Mouse (Mus musculus): ENCODE measurements around the gene Pi4k2b. TPM values are rescaled to one million over a fixed set of nuclear protein-coding genes. Genes with fewer than 3 reads are reported as not detected.

The Pi4k2b gene
- polyA plus RNA-seq, 1 experiment from 2014 or later, result 7.1 TPM

GRCm38 (mm10) chr5:52736046-52736445 is 5.3 kb upstream of the Pi4k2b start:
- 71% methylated on average over 3 of the region's 3 CpGs for WGBS
- Histone ChIP-seq H3K36me3 (ENCODE audit: control insufficient read depth, insufficient read depth) (no peaks in the 10 kb centered on the region), H3K9me3 (replicated peaks; ENCODE audit: control insufficient read depth, low read length) (no peaks in the 10 kb centered on the region), H3K4me1 (ENCODE audit: control insufficient read depth, insufficient read depth, low read length) (no peaks in the 10 kb centered on the region), H3K4me2 (ENCODE audit: low read depth, low read length) (no peak overlapping the region), H3K27me3 (ENCODE audit: control insufficient read depth, insufficient read depth, low read length) (no peaks in the 10 kb centered on the region), H3K4me3 (ENCODE audit: low read length) (no peak overlapping the region), H3K27ac (ENCODE audit: low read length) (no peak overlapping the region), H3K9ac (ENCODE audit: low read length) (no peak overlapping the region)
- ATAC-seq (replicated peaks; ENCODE audit: extremely low read depth, insufficient read depth, low FRiP score), result no peak

DNA sequence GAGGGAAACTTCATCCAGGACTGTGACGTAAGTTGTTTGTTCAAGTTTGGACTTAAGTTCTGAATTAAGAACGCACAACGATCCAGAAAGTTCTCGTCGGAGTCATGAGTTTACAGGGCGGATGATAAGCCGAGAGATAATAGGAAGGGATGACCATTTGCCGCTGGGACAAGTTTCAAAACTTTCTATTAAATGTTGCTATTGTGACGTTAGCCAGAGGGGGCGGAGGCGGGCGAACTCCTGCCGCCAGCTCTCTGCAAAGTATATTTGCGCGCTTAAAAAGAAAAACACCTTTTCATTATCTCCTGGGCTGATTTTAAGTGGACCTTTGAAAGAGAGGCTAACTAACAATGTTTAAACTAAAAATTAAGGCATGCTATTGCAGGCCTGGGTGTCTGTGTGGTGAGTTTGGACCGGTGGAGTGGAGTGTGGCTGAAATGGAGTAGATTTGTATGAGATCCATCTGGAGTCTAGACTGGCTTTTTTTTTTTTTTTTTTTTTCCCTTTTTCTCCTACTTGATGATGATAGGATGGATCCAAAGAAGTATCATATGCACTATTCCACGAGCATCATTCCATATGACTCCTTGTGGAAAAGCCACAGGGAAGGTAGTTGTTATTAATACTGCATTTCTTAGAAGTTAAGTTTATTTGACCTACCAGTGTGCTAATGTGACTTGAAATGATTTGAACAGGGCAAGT is 889 bp downstream of the Pi4k2b start:
- H3K9me3 ChIP-seq (replicated peaks; ENCODE audit: control insufficient read depth, low read length), result no peaks in the 10 kb centered on the region
- peak overlapping the region; percentile 91 for H3K4me3 ChIP-seq (ENCODE audit: low read length)
- no peaks in the 10 kb centered on the region for H3K27me3 ChIP-seq (ENCODE audit: control insufficient read depth, insufficient read depth, low read length)
- no peaks in the 10 kb centered on the region for H3K36me3 ChIP-seq (ENCODE audit: control insufficient read depth, insufficient read depth)
- 3% methylated on average over 17 of the region's 17 CpGs for WGBS
- H3K4me1 ChIP-seq (ENCODE audit: control insufficient read depth, insufficient read depth, low read length), result peaks cover 8% of the 10 kb centered on the region
- ATAC-seq (replicated peaks; ENCODE audit: extremely low read depth, insufficient read depth, low FRiP score), result peak; percentile 41; the same call in 1 of the 2 replicates
- peak overlapping the region; percentile 86 for H3K27ac ChIP-seq (ENCODE audit: low read length)
- peak overlapping the region; percentile 81 for H3K4me2 ChIP-seq (ENCODE audit: low read depth, low read length)
- peak overlapping the region; percentile 88 for H3K9ac ChIP-seq (ENCODE audit: low read length)

- Histone ChIP-seq H3K27me3 (ENCODE audit: control insufficient read depth, insufficient read depth, low read length) (no peaks in the 10 kb centered on the region), H3K9ac (ENCODE audit: low read length) (no peak overlapping the region)
- WGBS, result 59% methylated on average over 4 of the region's 4 CpGs
These were observed 1.9 kb downstream of the Pi4k2b start for GRCm38 (mm10) chr5:52743231-52743630.

DNA sequence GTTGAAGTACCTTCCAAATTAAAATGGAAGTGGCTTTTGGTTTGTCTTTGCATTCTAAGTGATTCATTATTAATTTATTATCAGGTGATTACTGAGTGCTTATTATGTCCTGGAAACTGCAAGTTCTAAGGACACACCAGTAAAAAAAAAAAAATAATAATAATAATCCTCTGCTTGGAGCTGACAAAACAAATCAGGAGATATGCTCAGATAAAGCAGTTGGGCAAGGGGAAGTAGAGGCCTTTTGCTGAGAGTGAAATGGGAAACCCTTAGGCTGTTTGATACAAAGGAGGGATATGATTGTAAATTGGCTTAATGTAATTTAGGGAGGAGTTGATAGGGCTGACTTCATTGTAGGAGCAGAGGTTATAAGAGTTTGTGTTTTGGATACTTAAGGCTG is 5.5 kb downstream of the Pi4k2b start:
- H3K9me3 ChIP-seq (replicated peaks; ENCODE audit: control insufficient read depth, low read length), result no peaks in the 10 kb centered on the region
- no peak overlapping the region for H3K4me2 ChIP-seq (ENCODE audit: low read depth, low read length)
- peaks cover 8% of the 10 kb centered on the region for H3K4me1 ChIP-seq (ENCODE audit: control insufficient read depth, insufficient read depth, low read length)
- no peak overlapping the region for H3K4me3 ChIP-seq (ENCODE audit: low read length)
- no peak overlapping the region for H3K9ac ChIP-seq (ENCODE audit: low read length)
- no peak overlapping the region for H3K27ac ChIP-seq (ENCODE audit: low read length)
- no peaks in the 10 kb centered on the region for H3K36me3 ChIP-seq (ENCODE audit: control insufficient read depth, insufficient read depth)
- ATAC-seq (replicated peaks; ENCODE audit: extremely low read depth, insufficient read depth, low FRiP score), result no peak
- no peaks in the 10 kb centered on the region for H3K27me3 ChIP-seq (ENCODE audit: control insufficient read depth, insufficient read depth, low read length)

More at GRCm38 (mm10) chr5:52743231-52743630, 1.9 kb downstream of the Pi4k2b start:
- no peaks in the 10 kb centered on the region for H3K36me3 ChIP-seq (ENCODE audit: control insufficient read depth, insufficient read depth)
- H3K4me2 ChIP-seq (ENCODE audit: low read depth, low read length), result peak overlapping the region; percentile 81
- no peak overlapping the region; the same call in 1 of the 2 replicates for H3K4me3 ChIP-seq (ENCODE audit: low read length)
- no peaks in the 10 kb centered on the region for H3K9me3 ChIP-seq (replicated peaks; ENCODE audit: control insufficient read depth, low read length)
- no peak overlapping the region for H3K27ac ChIP-seq (ENCODE audit: low read length)
- peaks cover 8% of the 10 kb centered on the region for H3K4me1 ChIP-seq (ENCODE audit: control insufficient read depth, insufficient read depth, low read length)
- ATAC-seq (replicated peaks; ENCODE audit: extremely low read depth, insufficient read depth, low FRiP score), result no peak

GRCm38 (mm10) chr5:52748732-52749131 is 7.4 kb downstream of the Pi4k2b start:
- Histone ChIP-seq H3K4me1 (ENCODE audit: control insufficient read depth, insufficient read depth, low read length) (no peaks in the 10 kb centered on the region), H3K4me3 (ENCODE audit: low read length) (no peak overlapping the region), H3K9ac (ENCODE audit: low read length) (no peak overlapping the region), H3K27me3 (ENCODE audit: control insufficient read depth, insufficient read depth, low read length) (no peaks in the 10 kb centered on the region), H3K9me3 (replicated peaks; ENCODE audit: control insufficient read depth, low read length) (no peaks in the 10 kb centered on the region), H3K36me3 (ENCODE audit: control insufficient read depth, insufficient read depth) (peaks cover 6% of the 10 kb centered on the region; the same call in 1 of the 2 replicates), H3K27ac (ENCODE audit: low read length) (no peak overlapping the region), H3K4me2 (ENCODE audit: low read depth, low read length) (no peak overlapping the region)
- ATAC-seq (replicated peaks; ENCODE audit: extremely low read depth, insufficient read depth, low FRiP score), result no peak
- WGBS, result 71% methylated on average over 5 of the region's 5 CpGs

GRCm38 (mm10) chr5:52753146-52753545 is 11.8 kb downstream of the Pi4k2b start:
- 79% methylated on average over 9 of the region's 9 CpGs for WGBS
- ATAC-seq (replicated peaks; ENCODE audit: extremely low read depth, insufficient read depth, low FRiP score), result no peak
- Histone ChIP-seq H3K4me2 (ENCODE audit: low read depth, low read length) (no peak overlapping the region), H3K27ac (ENCODE audit: low read length) (no peak overlapping the region), H3K36me3 (ENCODE audit: control insufficient read depth, insufficient read depth) (peaks cover 6% of the 10 kb centered on the region; the same call in 1 of the 2 replicates), H3K4me1 (ENCODE audit: control insufficient read depth, insufficient read depth, low read length) (no peaks in the 10 kb centered on the region), H3K27me3 (ENCODE audit: control insufficient read depth, insufficient read depth, low read length) (no peaks in the 10 kb centered on the region), H3K9me3 (replicated peaks; ENCODE audit: control insufficient read depth, low read length) (no peaks in the 10 kb centered on the region), H3K4me3 (ENCODE audit: low read length) (no peak overlapping the region), H3K9ac (ENCODE audit: low read length) (no peak overlapping the region)

GRCm38 (mm10) chr5:52754196-52754595 is 12.8 kb downstream of the Pi4k2b start:
- Histone ChIP-seq H3K9me3 (replicated peaks; ENCODE audit: control insufficient read depth, low read length) (no peaks in the 10 kb centered on the region), H3K4me2 (ENCODE audit: low read depth, low read length) (no peak overlapping the region), H3K4me1 (ENCODE audit: control insufficient read depth, insufficient read depth, low read length) (no peaks in the 10 kb centered on the region), H3K36me3 (ENCODE audit: control insufficient read depth, insufficient read depth) (peaks cover 6% of the 10 kb centered on the region; the same call in 1 of the 2 replicates), H3K27me3 (ENCODE audit: control insufficient read depth, insufficient read depth, low read length) (no peaks in the 10 kb centered on the region), H3K4me3 (ENCODE audit: low read length) (no peak overlapping the region), H3K27ac (ENCODE audit: low read length) (no peak overlapping the region), H3K9ac (ENCODE audit: low read length) (no peak overlapping the region)
- no peak for ATAC-seq (replicated peaks; ENCODE audit: extremely low read depth, insufficient read depth, low FRiP score)

- no peak overlapping the region for H3K4me2 ChIP-seq (ENCODE audit: low read depth, low read length)
- 88% methylated on average over 3 of the region's 3 CpGs for WGBS
- H3K36me3 ChIP-seq (ENCODE audit: control insufficient read depth, insufficient read depth), result peaks cover 6% of the 10 kb centered on the region; the same call in 1 of the 2 replicates
- no peaks in the 10 kb centered on the region for H3K4me1 ChIP-seq (ENCODE audit: control insufficient read depth, insufficient read depth, low read length)
- H3K9ac ChIP-seq (ENCODE audit: low read length), result no peak overlapping the region
- no peaks in the 10 kb centered on the region for H3K9me3 ChIP-seq (replicated peaks; ENCODE audit: control insufficient read depth, low read length)
- no peak overlapping the region for H3K4me3 ChIP-seq (ENCODE audit: low read length)
- H3K27me3 ChIP-seq (ENCODE audit: control insufficient read depth, insufficient read depth, low read length), result no peaks in the 10 kb centered on the region
- H3K27ac ChIP-seq (ENCODE audit: low read length), result no peak overlapping the region
- no peak for ATAC-seq (replicated peaks; ENCODE audit: extremely low read depth, insufficient read depth, low FRiP score)
These were observed 14.0 kb downstream of the Pi4k2b start for GRCm38 (mm10) chr5:52755337-52755736.

- ATAC-seq (replicated peaks; ENCODE audit: extremely low read depth, insufficient read depth, low FRiP score), result no peak
- Histone ChIP-seq H3K9ac (ENCODE audit: low read length) (no peak overlapping the region), H3K27ac (ENCODE audit: low read length) (no peak overlapping the region), H3K4me2 (ENCODE audit: low read depth, low read length) (no peak overlapping the region), H3K9me3 (replicated peaks; ENCODE audit: control insufficient read depth, low read length) (no peaks in the 10 kb centered on the region), H3K27me3 (ENCODE audit: control insufficient read depth, insufficient read depth, low read length) (no peaks in the 10 kb centered on the region), H3K36me3 (ENCODE audit: control insufficient read depth, insufficient read depth) (peaks cover 6% of the 10 kb centered on the region; the same call in 1 of the 2 replicates), H3K4me3 (ENCODE audit: low read length) (no peak overlapping the region), H3K4me1 (ENCODE audit: control insufficient read depth, insufficient read depth, low read length) (no peaks in the 10 kb centered on the region)
- WGBS, result 88% methylated on average over 6 of the region's 6 CpGs
These were observed 14.6 kb downstream of the Pi4k2b start for GRCm38 (mm10) chr5:52755989-52756388.

All from heart, embryonic 16.5 days (tissue).